Mouse (Mus musculus) CH12.LX (cell line): ENCODE measurements around the gene Itpr1. TPM values are rescaled to one million over a fixed set of nuclear protein-coding genes. Genes with fewer than 3 reads are reported as not detected.
A peak's percentile ranks its signal among the peaks of the same experiment; 100 is the strongest.

Experiments used
- DNase-seq: peaks from one replicate; pipeline ENCODE4 v3.0.0-alpha.2; 2013; ENCODE audit errors: extremely low read depth
- H3K27ac ChIP-seq: 2 replicates; pipeline ENCODE4 v1.5.1; 2012; ENCODE audit warnings: low read depth, mild to moderate bottlenecking, control low read depth, moderate library complexity; ENCODE audit not compliant: insufficient read depth
- H3K27me3 ChIP-seq: replicated peaks from 2 replicates; pipeline ENCODE3; 2012; ENCODE audit warnings: inconsistent platforms
- H3K36me3 ChIP-seq, 2 experiments: replicated peaks in 1 of 2; 2 replicates each; pipeline versions ENCODE3 to v1.6.1; 2012; ENCODE audit warnings: inconsistent platforms in 1 of 2, low read length in 1 of 2, mild to moderate bottlenecking in 1 of 2, mixed read lengths in 1 of 2, moderate library complexity in 1 of 2; ENCODE audit not compliant: control insufficient read depth in 1 of 2, insufficient read depth in 1 of 2
- H3K4me1 ChIP-seq, 2 experiments: 2 replicates each; pipeline ENCODE4 v1.6.1; 2012; ENCODE audit warnings: inconsistent platforms in 1 of 2, moderate library complexity in 1 of 2; ENCODE audit not compliant: insufficient read depth in 2 of 2, control insufficient read depth in 1 of 2
- H3K4me2 ChIP-seq: 2 replicates; pipeline ENCODE4 v1.6.1; 2012; ENCODE audit warnings: low read depth, mild to moderate bottlenecking, control low read depth; ENCODE audit not compliant: poor library complexity, insufficient read depth, severe bottlenecking
- H3K4me3 ChIP-seq, 3 experiments: fragments of 150-350 bp in 1 of 3; sonication (generic) in 1 of 3; replicated peaks in 1 of 3; 2 replicates each; pipeline versions ENCODE3 to v1.5.1; 2011 to 2012; ENCODE audit warnings: low read depth in 2 of 3, low read length in 2 of 3, mild to moderate bottlenecking in 2 of 3, moderate library complexity in 2 of 3, control low read depth in 1 of 3, improper control_type of control experiment in 1 of 3, inconsistent platforms in 1 of 3, mixed read lengths in 1 of 3; ENCODE audit not compliant: poor library complexity in 1 of 3
- H3K79me2 ChIP-seq: replicated peaks from 2 replicates; pipeline ENCODE4 v1.6.1; 2012; ENCODE audit warnings: mild to moderate bottlenecking, moderate library complexity; ENCODE audit not compliant: control insufficient read depth, poor library complexity, insufficient read depth, severe bottlenecking; ENCODE audit errors: extremely low read depth
- H3K9ac ChIP-seq: 2 replicates; pipeline ENCODE4 v1.6.1; 2012; ENCODE audit warnings: low read depth, mild to moderate bottlenecking, control low read depth, moderate library complexity; ENCODE audit not compliant: insufficient read depth
- H3K9me3 ChIP-seq: replicated peaks from 2 replicates; pipeline ENCODE3; 2012; ENCODE audit warnings: low read length, inconsistent platforms, mixed read lengths
- CHD1 ChIP-seq: IDR thresholded peaks from 2 replicates; pipeline ENCODE4 v1.6.1; 2012; ENCODE audit warnings: low read depth, low read length, improper control_type of control experiment, inconsistent platforms
- CTCF ChIP-seq, 2 experiments: IDR thresholded peaks in 1 of 2; conservative IDR thresholded peaks in 1 of 2; 2 replicates each; pipeline ENCODE4 v1.5.1; 2011 to 2012; ENCODE audit warnings: low read depth in 2 of 2, low read length in 2 of 2, improper control_type of control experiment in 1 of 2, inconsistent platforms in 1 of 2, mild to moderate bottlenecking in 1 of 2, moderate library complexity in 1 of 2
- ELF1 ChIP-seq: IDR thresholded peaks from 2 replicates; pipeline ENCODE4 v1.6.1; 2014; ENCODE audit warnings: low read depth, mild to moderate bottlenecking, inconsistent platforms, low read length, improper control_type of control experiment
- EP300 ChIP-seq: IDR thresholded peaks from 2 replicates; pipeline ENCODE4 v1.6.1; 2011; ENCODE audit warnings: low read length, improper control_type of control experiment
- ETS1 ChIP-seq: conservative IDR thresholded peaks from 2 replicates; pipeline ENCODE4 v1.6.1; 2012; ENCODE audit warnings: low read depth, mild to moderate bottlenecking, inconsistent platforms, low read length, improper control_type of control experiment, moderate library complexity
- GABPA ChIP-seq: IDR thresholded peaks from 2 replicates; pipeline ENCODE4 v1.6.1; 2012; ENCODE audit warnings: low read depth, low read length, improper control_type of control experiment, inconsistent platforms; ENCODE audit not compliant: insufficient replicate concordance
- HCFC1 ChIP-seq: IDR thresholded peaks from 2 replicates; pipeline ENCODE4 v1.6.1; 2012; ENCODE audit warnings: low read depth, mild to moderate bottlenecking, inconsistent platforms, low read length, improper control_type of control experiment
- IRF4 ChIP-seq: IDR thresholded peaks from 2 replicates; pipeline ENCODE4 v1.6.1; 2014; ENCODE audit warnings: low read depth, mild to moderate bottlenecking, inconsistent platforms, low read length, improper control_type of control experiment
- JUN ChIP-seq: IDR thresholded peaks from 2 replicates; pipeline ENCODE4 v1.6.1; 2011; ENCODE audit warnings: low read depth, mild to moderate bottlenecking, low read length, improper control_type of control experiment, moderate library complexity; ENCODE audit not compliant: insufficient read depth
- JUND ChIP-seq: conservative IDR thresholded peaks from 2 replicates; pipeline ENCODE4 v1.6.1; 2011; ENCODE audit warnings: low read depth, low read length, improper control_type of control experiment
- KAT2A ChIP-seq: IDR thresholded peaks from 2 replicates; pipeline ENCODE4 v1.6.1; 2012; ENCODE audit warnings: low read length, improper control_type of control experiment, inconsistent platforms; ENCODE audit not compliant: insufficient replicate concordance
- MAFK ChIP-seq: IDR thresholded peaks from 2 replicates; pipeline ENCODE4 v1.6.1; 2011; ENCODE audit warnings: low read length, improper control_type of control experiment; ENCODE audit not compliant: insufficient replicate concordance
- MEF2A ChIP-seq: IDR thresholded peaks from 2 replicates; pipeline ENCODE4 v1.6.1; 2014; ENCODE audit warnings: low read depth, mild to moderate bottlenecking, inconsistent platforms, low read length, improper control_type of control experiment, borderline replicate concordance
- MYC ChIP-seq: IDR thresholded peaks from 2 replicates; pipeline ENCODE4 v1.6.1; 2011; ENCODE audit warnings: low read depth, mild to moderate bottlenecking, improper control_type of control experiment, low read length
- NELFE ChIP-seq: IDR thresholded peaks from 2 replicates; pipeline ENCODE4 v1.6.1; 2011; ENCODE audit warnings: low read depth, low read length, improper control_type of control experiment
- PAX5 ChIP-seq: IDR thresholded peaks from 2 replicates; pipeline ENCODE4 v1.6.1; 2012; ENCODE audit warnings: low read length, inconsistent platforms, mixed read lengths
- RAD21 ChIP-seq: IDR thresholded peaks from 2 replicates; pipeline ENCODE4 v1.6.1; 2011; ENCODE audit warnings: low read depth, mild to moderate bottlenecking, low read length, improper control_type of control experiment, moderate library complexity
- RCOR1 ChIP-seq: conservative IDR thresholded peaks from 2 replicates; pipeline ENCODE4 v1.6.1; 2012; ENCODE audit warnings: low read depth, mild to moderate bottlenecking, inconsistent platforms, low read length, improper control_type of control experiment
- SIN3A ChIP-seq: IDR thresholded peaks from 2 replicates; pipeline ENCODE4 v1.6.1; 2012; ENCODE audit warnings: low read length, improper control_type of control experiment, inconsistent platforms
- SMC3 ChIP-seq: IDR thresholded peaks from 2 replicates; pipeline ENCODE4 v1.6.1; 2011; ENCODE audit warnings: low read depth, low read length, improper control_type of control experiment
- TBP ChIP-seq: conservative IDR thresholded peaks from 2 replicates; pipeline ENCODE4 v1.6.1; 2011; ENCODE audit warnings: low read depth, low read length, improper control_type of control experiment
- TCF12 ChIP-seq: IDR thresholded peaks from 2 replicates; pipeline ENCODE4 v1.6.1; 2014; ENCODE audit warnings: low read depth, mild to moderate bottlenecking, inconsistent platforms, low read length, improper control_type of control experiment
- USF1 ChIP-seq: IDR thresholded peaks from 2 replicates; pipeline ENCODE4 v1.6.1; 2014; ENCODE audit warnings: low read depth, mild to moderate bottlenecking, inconsistent platforms, low read length, improper control_type of control experiment
- ZC3H11A ChIP-seq: IDR thresholded peaks from 2 replicates; pipeline ENCODE4 v1.6.1; 2012; ENCODE audit warnings: low read depth, mild to moderate bottlenecking, inconsistent platforms, low read length, improper control_type of control experiment
- ZKSCAN1 ChIP-seq: IDR thresholded peaks from 2 replicates; pipeline ENCODE4 v1.6.1; 2012; ENCODE audit warnings: low read depth, inconsistent platforms, low read length, improper control_type of control experiment, borderline replicate concordance
- ZMIZ1 ChIP-seq: IDR thresholded peaks from 2 replicates; pipeline ENCODE4 v1.6.1; 2012; ENCODE audit warnings: low read depth, mild to moderate bottlenecking, inconsistent platforms, low read length, improper control_type of control experiment
- dilution Hi-C: fragments of 300-500 bp; cut with MboI; formaldehyde crosslinking; loops from 2 replicates; pipeline ENCODE4 v1.14.3; 2020; ENCODE audit warnings: low sequenced_read_pairs; ENCODE audit not compliant: extremely low pct_unique_long_range_greater_than_20kb, extremely low pct_ligation_motif_present
- in situ Hi-C: fragments of 300-500 bp; cut with MboI; formaldehyde crosslinking; loops from 3 replicates; pipeline ENCODE4 v1.14.3; 2019; ENCODE audit warnings: low sequenced_read_pairs, low pct_ligation_motif_present, low pct_unique_long_range_greater_than_20kb, mixed read lengths
- polyA plus RNA-seq: library from polyadenylated mRNA; unstranded; fragments of >175 nt; gene quantifications from 2 replicates; pipeline ENCODE4 v1.2.1, GENCODE M21; 2012; ENCODE audit warnings: low read depth; ENCODE audit not compliant: insufficient read length
- total RNA-seq, 2 experiments: library from RNA; depleted of rRNA; stranded (reverse); fragments of 300-350 nt in 1 of 2; fragments of >200 nt in 1 of 2; gene quantifications; 2 replicates each; pipeline ENCODE4 v1.2.3; 2012 to 2014

Itpr1 gene
- total and polyA plus RNA-seq, 3 experiments: 42.8 to 73.1 (median 53.4) TPM

DNA sequence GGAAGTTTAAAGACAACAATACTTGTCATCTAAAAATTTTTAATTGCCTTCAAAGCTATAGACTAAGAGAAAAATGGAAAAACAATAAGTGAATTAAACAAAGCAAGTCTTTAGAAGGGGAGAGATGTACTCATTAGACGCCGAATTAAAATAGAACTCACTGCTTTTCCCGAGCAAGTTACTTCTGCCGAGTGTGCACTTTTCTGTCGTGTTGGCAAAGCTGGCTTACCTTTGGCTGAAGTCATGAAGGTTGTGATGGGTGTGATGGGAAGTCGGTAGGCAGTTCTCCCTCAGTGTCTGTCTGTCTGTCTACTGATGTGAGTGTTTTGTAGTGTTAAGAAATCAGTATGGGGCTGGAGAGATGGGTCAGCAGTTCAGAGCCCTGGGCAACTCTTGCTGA, 282.1 kb downstream of the Itpr1 start:
- dilution Hi-C loops (no loop called here), in situ Hi-C loops (no loop called here)
- Histone ChIP-seq H3K79me2 (no peaks in the 10 kb centered on the region), H3K9me3 (no peaks in the 10 kb centered on the region), H3K27me3 (no peaks in the 10 kb centered on the region), H3K9ac (no peak overlapping the region), H3K4me3 (no peak overlapping the region), H3K36me3 (peaks cover 62 to 93% of the 10 kb centered on the region in 2 experiments), H3K4me1 (peaks cover 11 to 26% of the 10 kb centered on the region in 2 experiments; a peak in 3 of 4 replicates), H3K4me2 (no peak overlapping the region), H3K27ac (no peak overlapping the region)
- TF ChIP-seq MAFK: peak; percentile 69; the same call in 1 of the 2 replicates
- no peak for TF ChIP-seq SIN3A
- no peak for TF ChIP-seq MEF2A
- TF ChIP-seq CTCF (conservative IDR thresholded peaks at IDR 0.05 in 1 of 2, IDR thresholded peaks at IDR 0.05 in 1 of 2; ENCODE audit: low read depth in 2 of 2, low read length in 2 of 2): no peak
- DNase-seq: no peak

GRCm38 (mm10) chr6:108498070-108498469, 285.2 kb downstream of the Itpr1 start:
- H3K9ac ChIP-seq: no peak overlapping the region
- H3K27me3 ChIP-seq: no peaks in the 10 kb centered on the region
- peaks cover 52 to 89% of the 10 kb centered on the region in 2 experiments for H3K36me3 ChIP-seq
- no peaks in the 10 kb centered on the region for H3K4me1 ChIP-seq
- H3K4me2 ChIP-seq: no peak overlapping the region
- in situ Hi-C loops: no loop called here
- H3K79me2 ChIP-seq: no peaks in the 10 kb centered on the region
- dilution Hi-C loops: no loop called here
- no peaks in the 10 kb centered on the region for H3K9me3 ChIP-seq
- no peak overlapping the region for H3K27ac ChIP-seq
- DNase-seq: no peak
- no peak overlapping the region for H3K4me3 ChIP-seq
- no peak for TF ChIP-seq NELFE
- TF ChIP-seq IRF4: no peak
- TF ChIP-seq TCF12: no peak
- TF ChIP-seq HCFC1: no peak
- TF ChIP-seq JUN: no peak
- TF ChIP-seq SMC3: no peak
- TF ChIP-seq KAT2A: no peak
- TF ChIP-seq ELF1: no peak
- no peak for TF ChIP-seq GABPA
- no peak for TF ChIP-seq ETS1
- TF ChIP-seq, all 38 proteins: peak for 0

GRCm38 (mm10) chr6:108503651-108504050, 290.8 kb downstream of the Itpr1 start:
- H3K36me3 ChIP-seq: peaks cover 34 to 84% of the 10 kb centered on the region in 2 experiments
- H3K9me3 ChIP-seq: no peaks in the 10 kb centered on the region
- H3K9ac ChIP-seq: no peak overlapping the region
- dilution Hi-C loops: no loop called here
- H3K4me3 ChIP-seq: no peak overlapping the region
- no peak for DNase-seq
- in situ Hi-C loops: no loop called here
- peaks cover 0 to 24% of the 10 kb centered on the region in 2 experiments; a peak in 2 of 4 replicates for H3K4me1 ChIP-seq
- no peaks in the 10 kb centered on the region for H3K79me2 ChIP-seq
- H3K4me2 ChIP-seq: no peak overlapping the region
- H3K27ac ChIP-seq: no peak overlapping the region
- no peaks in the 10 kb centered on the region for H3K27me3 ChIP-seq
- no peak for TF ChIP-seq CTCF (conservative IDR thresholded peaks at IDR 0.05 in 1 of 2, IDR thresholded peaks at IDR 0.05 in 1 of 2; ENCODE audit: low read depth in 2 of 2, low read length in 2 of 2)
- TF ChIP-seq RAD21: no peak
- TF ChIP-seq NELFE: no peak
- TF ChIP-seq JUN: no peak
- no peak for TF ChIP-seq IRF4
- no peak for TF ChIP-seq USF1
- TF ChIP-seq TCF12: no peak
- TF ChIP-seq EP300: no peak
- TF ChIP-seq ZC3H11A: no peak
- TF ChIP-seq JUND: no peak
- TF ChIP-seq CHD1: no peak
- TF ChIP-seq ZMIZ1: no peak
- no peak for TF ChIP-seq ZKSCAN1
- no peak for TF ChIP-seq MYC
- TF ChIP-seq GABPA: no peak
- TF ChIP-seq TBP: no peak
- TF ChIP-seq PAX5: no peak
- TF ChIP-seq RCOR1: no peak
